Mouse (Mus musculus): Measurements from ENCODE around the gene Rufy4. TPM values are rescaled to one million over a fixed set of nuclear protein-coding genes. Genes with fewer than 3 reads are reported as not detected.

Rufy4 gene
- polyA plus RNA-seq, 1 experiment from 2014 or later: 0.25 TPM

Other genes with a start within 250 kb of the Rufy4 start
- 42.1 and 45.0 TPM in 2 replicates for gene Tns1, start 1.1 kb upstream of the Rufy4 start, polyA plus RNA-seq (2015; fragmentation: Nextera tagmentation; extraction: Ambion mirVana)
- gene Cxcr2, start 28.4 kb downstream of the Rufy4 start, polyA plus RNA-seq (2015; fragmentation: Nextera tagmentation; extraction: Ambion mirVana): 0.52 and 0.94 TPM in 2 replicates
- gene Cxcr1, start 69.1 kb downstream of the Rufy4 start, polyA plus RNA-seq (2015; fragmentation: Nextera tagmentation; extraction: Ambion mirVana): not detected in 2 replicates
- gene Arpc2, start 110.5 kb downstream of the Rufy4 start, polyA plus RNA-seq (2015; fragmentation: Nextera tagmentation; extraction: Ambion mirVana): 544 and 546 TPM in 2 replicates
- gene Gpbar1, start 153.0 kb downstream of the Rufy4 start, polyA plus RNA-seq (2015; fragmentation: Nextera tagmentation; extraction: Ambion mirVana): 1.0 and 1.2 TPM in 2 replicates
- 227 and 252 TPM in 2 replicates for gene Aamp, start 159.2 kb downstream of the Rufy4 start, polyA plus RNA-seq (2015; fragmentation: Nextera tagmentation; extraction: Ambion mirVana)
- gene Pnkd, start 159.4 kb downstream of the Rufy4 start, polyA plus RNA-seq (2015; fragmentation: Nextera tagmentation; extraction: Ambion mirVana): 108 and 119 TPM in 2 replicates
- gene Tmbim1, start 180.1 kb downstream of the Rufy4 start, polyA plus RNA-seq (2015; fragmentation: Nextera tagmentation; extraction: Ambion mirVana): 105 and 150 TPM in 2 replicates
- gene Catip, start 236.6 kb downstream of the Rufy4 start, polyA plus RNA-seq (2015; fragmentation: Nextera tagmentation; extraction: Ambion mirVana): 0.66 and 0.77 TPM in 2 replicates
- 7.7 and 8.7 TPM in 2 replicates for gene Slc11a1, start 249.7 kb downstream of the Rufy4 start, polyA plus RNA-seq (2015; fragmentation: Nextera tagmentation; extraction: Ambion mirVana)